Mouse (Mus musculus): ENCODE measurements around the gene Csmd2.
A peak's percentile ranks its signal among the peaks of the same experiment; 100 is the strongest.

The Csmd2 gene

DNA sequence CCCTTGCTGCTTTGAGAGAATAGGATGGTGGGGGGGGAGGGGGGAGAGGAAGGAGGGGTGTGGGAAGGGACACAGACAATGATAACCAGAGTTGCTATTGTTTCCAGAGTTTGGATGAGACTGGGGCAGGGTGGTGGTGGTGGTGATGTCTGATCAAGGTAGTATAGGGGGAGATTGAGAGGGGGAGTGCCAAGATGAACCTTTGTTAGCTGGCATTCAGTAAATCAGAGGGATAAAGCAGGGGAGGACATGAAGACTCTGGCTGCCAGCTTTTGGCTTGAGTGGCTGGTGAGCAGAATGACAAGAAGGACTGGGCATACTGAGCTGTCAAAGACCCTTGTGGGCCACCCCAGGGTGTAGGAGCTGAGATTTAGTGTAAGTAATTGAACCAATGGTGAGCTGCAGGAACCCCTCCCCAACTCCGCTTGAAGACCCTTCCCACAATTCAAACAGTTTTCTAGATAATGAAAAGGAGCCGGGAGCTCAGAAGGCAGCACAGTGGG lies 254.2 kb downstream of the Csmd2 start:
- no peak for DNase-seq (ENCODE audit: low read depth, low spot score)

DNA sequence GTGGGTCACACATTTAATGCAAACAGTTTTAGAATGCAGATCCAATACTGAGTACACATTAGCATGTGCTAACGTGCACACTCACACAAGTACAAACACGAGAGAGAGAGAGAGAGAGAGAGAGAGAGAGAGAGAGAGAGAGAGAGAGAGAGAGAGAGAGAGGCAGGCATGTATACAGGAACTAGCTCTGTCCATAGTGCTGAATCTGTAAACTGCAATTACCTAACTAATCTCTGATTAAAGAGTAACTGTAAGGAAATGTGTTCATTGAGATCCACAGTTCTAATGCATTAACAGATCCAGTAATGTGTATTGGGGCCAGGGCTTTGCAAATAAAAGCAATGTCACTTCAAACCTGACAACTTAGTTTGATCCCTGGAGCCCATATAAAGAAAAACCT lies 257.5 kb downstream of the Csmd2 start:
- DNase-seq (ENCODE audit: low read depth, low spot score): no peak

DNA sequence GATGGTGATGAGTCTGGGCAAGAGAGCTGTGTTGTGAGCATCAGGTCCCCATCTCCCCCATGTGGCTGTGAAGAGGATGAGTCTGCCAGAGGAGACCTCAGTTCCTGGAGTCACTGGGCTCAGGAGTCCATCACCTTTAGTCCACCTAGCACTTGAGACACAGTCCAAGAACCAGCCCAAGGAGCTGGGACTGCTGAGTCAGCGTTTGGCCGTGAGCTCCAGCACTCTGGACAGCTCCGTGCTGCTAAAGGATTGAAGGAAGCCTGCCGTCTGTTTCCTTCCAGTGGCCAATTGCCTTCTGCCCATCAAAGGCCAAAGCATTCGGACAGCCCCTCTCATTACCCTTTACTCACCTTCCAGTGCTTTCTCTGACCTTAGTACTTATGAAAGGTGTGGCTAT lies 261.0 kb downstream of the Csmd2 start:
- DNase-seq (ENCODE audit: low read depth, low spot score): peak; percentile 14

DNA sequence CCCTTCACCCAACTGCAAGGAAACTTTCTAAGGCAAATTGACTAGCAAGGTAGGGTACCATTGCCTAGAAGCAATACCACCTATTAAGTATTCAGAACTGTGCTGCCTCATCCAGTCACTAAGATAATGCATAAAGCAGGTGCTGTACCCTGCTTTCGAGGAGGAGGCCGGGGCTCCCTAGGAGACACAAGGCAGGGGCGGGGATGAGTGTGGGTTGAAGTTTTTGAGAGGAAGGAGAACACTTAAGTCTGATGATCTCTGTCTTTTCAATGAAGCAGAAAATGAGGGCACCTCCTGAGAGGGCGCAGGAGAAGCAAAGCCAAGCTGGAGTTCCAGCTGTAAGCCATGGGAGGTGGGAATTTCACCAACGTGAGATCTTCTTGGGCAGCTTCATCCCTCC lies 271.6 kb downstream of the Csmd2 start:
- no peak for DNase-seq (ENCODE audit: low read depth, low spot score)

DNA sequence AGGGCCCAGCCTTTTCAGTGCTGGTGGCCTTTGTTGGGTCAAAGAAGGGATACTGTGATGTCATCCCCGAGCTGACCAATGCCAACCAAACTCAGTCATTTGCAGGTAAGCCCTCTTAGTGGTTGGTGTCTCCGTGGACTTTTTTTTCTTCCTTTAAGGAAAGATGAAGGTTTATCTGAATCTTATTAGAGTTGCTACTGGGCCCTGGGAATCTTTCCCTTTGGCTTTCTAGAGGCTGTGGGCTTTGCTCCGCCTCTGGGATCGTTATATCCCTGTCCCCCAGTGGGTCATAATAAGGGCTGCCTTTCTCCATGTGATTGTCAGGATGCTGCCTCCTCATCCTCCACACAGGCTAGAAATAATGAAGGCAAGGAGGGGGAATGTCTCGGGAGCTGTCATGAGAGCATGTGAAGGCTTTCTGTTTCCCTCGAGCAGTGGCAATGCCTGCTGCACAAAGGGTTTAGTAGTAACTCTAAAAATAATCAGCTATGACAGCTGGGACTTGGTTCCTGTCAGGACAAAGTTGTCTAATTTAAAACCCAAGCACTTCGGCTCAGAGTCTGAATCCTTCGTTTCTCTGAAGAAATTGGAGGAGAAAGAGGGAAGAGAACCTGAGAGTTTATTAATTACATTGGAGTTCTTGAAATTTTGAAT lies 273.4 kb downstream of the Csmd2 start, which contains the start of gene Hmgb4:
TSS of gene Hmgb4 (minus strand) at position 51 of the 654 bp plus-strand sequence.
- DNase-seq (ENCODE audit: low read depth, low spot score): no peak

DNA sequence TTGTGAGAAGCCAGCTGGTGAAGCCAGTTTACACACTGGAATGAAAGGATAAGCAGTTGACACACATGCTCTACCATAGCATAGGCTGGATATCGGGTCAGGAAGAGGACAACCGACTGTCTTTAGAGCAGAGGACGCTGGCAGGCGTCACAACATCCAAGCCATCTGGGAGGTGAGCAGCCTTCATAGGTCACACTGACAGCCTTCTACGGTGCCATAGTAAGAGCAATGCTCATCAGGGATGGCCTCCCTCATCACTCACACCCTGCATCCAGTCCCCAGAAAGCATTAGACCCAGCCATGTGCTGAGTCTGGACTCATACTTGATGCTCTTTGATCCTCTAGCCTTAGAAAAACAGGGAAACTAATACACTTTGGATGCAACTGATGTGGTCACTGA lies 276.8 kb downstream of the Csmd2 start:
- DNase-seq (ENCODE audit: low read depth, low spot score): no peak

DNA sequence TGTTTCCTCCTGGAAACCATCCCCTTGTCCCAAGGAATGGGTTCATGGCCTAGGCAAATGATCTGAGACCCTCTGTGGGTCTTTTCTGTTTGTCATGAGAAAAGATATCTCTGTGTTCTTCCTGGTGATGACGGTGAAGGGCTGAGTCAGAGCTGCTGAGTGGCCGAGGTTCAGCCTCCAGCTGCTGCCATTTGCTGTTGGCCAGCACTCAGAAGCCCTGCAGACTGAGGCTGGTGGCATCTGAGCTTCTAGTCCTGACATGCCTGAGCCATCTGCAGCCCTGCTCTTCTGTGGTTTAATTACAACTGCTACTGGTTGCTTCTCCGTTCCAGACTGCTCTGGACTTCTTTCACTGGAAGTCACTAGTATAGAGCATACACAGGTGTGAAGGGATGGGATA lies 277.7 kb downstream of the Csmd2 start:
- no peak for DNase-seq (ENCODE audit: low read depth, low spot score)

DNA sequence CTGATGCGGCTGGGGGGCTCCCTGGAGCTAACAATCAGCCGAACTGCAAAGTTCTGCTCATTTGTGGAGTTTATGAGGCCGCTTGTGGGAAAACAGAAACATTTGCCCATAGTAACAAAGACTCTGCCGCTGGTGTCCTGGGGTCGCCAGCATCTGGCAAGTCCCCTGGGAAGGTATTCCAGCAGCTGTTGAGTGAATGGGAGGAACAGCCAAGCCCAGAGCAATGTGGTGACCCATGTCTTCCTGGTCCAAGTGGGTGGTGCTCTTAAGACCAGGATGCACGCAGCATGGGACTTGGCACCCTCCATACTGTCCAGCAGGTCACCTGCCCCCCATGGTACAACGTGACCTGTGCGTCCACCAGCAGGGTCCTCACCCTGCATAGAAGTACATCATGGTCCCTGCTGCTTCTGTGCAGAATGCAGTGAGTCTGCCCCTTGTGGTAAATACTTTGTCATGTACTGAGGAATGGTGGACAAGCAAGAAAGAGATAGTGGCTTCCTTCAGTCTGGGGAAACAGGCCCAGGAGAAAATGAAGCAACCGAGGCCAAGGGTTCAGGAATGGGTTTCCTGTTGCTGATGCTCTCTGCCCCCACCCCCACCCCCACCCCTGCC lies 281.7 kb downstream of the Csmd2 start:
- no peak for DNase-seq (ENCODE audit: low read depth, low spot score)

DNA sequence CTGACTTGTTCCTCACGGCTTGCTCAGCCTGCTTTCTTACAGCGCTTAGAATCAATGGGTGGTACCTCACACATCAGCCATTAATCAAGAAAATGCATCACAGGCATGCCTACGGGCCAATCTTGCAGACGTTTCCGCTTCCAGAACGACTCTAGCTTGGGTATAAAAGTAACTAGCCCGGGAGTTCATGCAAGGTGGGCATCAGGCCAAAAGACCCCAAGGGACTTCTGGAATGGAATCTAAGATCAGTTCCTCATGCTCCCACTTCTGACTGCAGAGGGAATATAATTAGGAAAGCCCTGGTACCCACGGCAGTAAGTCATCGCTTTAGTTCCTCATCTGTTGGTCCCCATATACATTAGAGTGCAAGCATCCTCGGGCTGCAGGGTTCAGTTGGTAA lies 282.5 kb downstream of the Csmd2 start:
- DNase-seq (ENCODE audit: low read depth, low spot score): no peak

DNA sequence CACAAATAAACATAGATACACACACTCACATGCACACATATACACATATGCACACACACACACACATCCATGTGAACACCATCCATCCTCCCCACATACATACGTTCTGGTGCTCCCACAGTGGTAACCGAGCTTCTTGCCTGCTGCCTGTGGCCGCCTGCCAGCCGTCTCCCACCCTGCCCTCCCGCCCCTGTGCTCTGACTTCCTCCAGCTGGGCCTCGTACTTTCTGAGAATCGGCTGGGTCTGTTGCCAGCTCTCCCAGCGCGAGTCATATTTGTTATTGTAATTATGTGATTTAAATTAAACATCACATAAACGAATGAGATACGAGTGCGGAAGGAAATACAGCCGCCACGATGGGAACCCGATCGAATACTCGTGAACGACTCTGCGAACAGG lies 283.3 kb downstream of the Csmd2 start:
- DNase-seq (ENCODE audit: low read depth, low spot score): no peak

DNA sequence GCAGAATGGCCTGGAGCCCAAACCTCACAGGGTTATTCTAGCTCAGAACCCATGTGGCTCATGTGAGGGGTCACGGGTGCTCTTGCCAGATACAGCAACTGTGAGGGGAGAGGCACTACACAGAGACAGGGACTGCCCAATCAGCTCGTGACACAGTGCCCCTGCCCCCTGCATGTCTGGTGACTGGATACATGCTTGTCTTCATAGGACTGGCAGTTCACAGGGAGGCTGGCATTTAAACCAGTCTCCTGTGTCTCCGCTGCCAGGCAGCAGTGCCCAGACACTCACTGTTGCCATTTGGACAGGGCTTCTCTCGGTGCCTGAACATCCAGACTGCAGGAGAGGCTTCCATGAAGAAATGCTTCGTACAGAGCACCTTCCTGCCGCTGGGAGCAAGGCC lies 284.8 kb downstream of the Csmd2 start:
- no peak for DNase-seq (ENCODE audit: low read depth, low spot score)

DNA sequence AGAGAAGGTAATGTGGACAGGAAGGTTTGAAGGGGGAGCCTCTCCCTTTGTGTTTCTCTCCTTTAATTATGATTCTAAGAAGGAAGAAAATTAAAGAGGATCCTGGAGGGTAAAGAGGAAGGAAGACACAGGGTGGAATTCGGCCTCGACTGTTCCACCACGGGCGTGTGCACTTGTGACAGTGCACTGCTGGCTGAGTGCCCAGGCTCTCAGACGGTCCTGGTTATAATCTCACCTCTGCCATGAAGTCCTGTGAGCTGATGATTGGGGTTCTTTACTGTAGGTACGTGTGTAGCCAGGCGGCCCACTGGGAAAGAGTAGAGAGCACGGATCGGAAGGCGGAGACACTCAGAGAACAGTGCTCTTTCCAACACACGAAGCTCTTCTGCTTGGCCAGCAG lies 285.5 kb downstream of the Csmd2 start:
- DNase-seq (ENCODE audit: low read depth, low spot score): no peak

DNA sequence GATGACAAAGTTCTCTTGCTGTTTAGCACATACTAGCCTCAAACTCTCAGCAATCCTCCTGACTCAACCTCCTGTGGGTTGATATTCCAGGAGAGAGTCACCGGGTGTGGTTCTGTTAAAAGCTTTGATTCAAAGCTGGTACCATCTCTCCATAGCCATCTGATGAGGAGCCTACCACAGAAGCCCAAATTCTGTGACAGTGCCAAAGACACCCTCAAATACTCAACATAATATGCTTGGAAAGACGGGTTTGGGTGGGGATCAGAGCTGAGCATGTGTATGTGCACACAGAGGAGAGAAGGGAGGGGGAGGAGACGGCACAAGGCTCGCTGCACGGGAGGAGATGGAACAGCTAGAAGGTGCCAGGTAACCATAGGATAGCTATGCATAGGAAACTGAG lies 287.5 kb downstream of the Csmd2 start:
- DNase-seq (ENCODE audit: low read depth, low spot score): no peak

DNA sequence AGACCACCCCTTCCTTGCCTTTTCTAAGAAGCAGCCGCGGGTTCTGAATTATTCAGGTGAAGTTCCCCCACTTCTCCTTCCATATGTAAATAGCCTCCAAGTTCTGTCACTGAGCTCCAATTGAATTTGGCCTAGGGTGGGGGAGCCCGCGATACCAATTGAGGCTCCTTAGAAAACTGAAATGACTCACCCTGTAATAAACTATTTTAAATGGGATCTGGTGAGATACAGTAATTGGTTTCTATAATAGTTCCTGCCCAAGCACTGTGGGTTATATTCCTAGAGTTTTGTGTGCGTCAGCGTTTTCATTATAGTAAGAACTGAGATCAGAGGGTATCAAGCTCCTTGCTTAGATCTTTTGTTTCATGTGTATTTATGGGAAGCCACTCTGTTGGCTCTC lies 287.9 kb downstream of the Csmd2 start:
- no peak for DNase-seq (ENCODE audit: low read depth, low spot score)

DNA sequence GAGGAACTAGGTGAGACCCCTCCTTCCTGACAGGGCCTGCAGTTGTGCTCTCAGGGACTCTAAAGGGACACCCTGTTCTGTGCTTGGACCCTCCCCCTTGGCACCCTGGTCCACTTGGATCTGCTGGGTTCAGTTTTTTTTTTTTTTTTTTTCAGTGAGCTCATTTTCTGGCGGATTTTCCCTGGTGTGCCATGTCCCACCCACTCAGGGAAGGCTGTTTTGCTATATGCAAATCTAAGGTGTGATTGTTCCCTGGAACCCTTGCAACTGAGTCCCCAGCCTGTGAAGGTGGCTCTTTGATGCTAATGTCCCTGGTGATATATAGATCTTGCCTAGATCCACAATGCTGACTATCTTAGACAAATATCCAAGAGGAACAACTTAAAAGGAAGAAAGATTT lies 297.4 kb downstream of the Csmd2 start:
- DNase-seq (ENCODE audit: low read depth, low spot score): no peak

DNA sequence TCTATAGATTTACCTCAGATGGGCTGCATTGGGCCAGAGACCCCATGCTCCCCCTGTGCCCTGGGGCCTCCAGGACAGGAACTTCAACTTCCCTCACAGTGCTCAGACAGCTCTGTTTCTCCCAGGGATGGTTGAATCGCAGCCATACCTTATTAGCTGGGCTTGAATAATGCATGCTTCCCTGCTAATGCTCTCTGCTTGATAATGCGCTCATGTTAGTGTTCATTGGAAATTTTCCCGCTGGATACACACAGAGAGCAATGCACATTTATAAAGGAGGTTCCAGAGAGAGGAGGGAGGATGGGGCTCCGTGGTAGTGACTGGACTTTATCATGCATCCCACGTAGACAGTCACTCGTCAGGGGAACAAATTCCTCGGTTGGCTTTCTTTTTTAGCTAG lies 300.4 kb downstream of the Csmd2 start:
- no peak for DNase-seq (ENCODE audit: low read depth, low spot score)

DNA sequence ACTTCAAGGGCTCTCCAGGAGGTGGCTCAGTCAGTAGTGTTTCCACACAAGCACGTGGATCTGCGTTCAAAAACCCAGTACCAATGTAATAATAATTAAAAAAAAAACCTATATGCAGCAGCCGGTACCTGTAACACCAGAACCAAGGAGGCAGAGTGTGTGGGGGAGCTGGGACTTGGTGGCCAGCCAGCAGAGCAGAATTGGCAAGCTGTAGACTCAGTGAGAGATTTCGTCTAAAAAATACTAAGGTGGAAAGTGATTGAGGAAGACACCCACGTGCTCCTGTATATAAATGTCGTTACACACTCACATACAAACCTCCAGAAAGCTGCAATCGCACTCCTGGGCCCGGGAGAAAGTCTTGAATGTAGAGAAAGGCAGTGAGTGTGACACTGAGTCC lies 316.4 kb downstream of the Csmd2 start:
- no peak for DNase-seq (ENCODE audit: low read depth, low spot score)

DNA sequence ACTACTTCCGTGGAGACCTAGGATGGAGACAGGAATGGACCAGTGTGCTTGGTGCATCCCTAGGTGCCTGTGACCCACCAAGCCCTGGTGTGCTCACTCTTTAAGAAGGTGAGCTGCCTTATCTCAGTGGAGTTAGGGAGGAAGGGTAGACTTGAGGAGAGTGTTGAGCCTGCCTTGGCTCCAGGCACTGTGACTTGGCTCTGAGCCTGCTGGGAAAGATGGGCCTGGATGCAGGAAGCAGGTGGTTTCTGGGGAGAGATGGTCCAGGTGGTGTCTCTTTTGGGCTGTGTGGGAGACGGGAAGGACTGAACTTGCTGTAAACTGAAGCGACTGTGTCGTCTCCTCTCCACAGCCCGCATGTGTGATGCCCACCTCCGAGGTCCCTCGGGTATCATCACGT lies 318.4 kb downstream of the Csmd2 start:
- no peak for DNase-seq (ENCODE audit: low read depth, low spot score)

DNA sequence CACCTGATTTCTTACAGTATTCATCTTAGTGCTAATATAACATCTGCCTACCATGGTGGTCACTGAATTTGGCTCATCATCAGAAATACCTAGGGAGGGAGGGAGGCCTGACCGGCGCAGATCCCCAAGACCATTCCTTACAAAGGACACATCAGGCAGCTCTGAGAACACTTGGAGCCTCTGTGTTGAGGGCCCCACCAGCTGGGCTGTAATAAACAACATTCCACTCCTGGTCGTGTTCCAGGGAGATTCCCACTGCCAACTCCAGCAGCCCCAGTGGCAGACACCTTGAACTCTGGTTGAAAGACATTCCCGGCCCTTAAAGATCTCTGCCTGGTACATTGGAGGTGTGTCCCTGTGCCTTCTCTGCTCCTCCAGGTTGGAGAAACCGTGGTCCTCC lies 327.7 kb downstream of the Csmd2 start:
- DNase-seq (ENCODE audit: low read depth, low spot score): no peak

DNA sequence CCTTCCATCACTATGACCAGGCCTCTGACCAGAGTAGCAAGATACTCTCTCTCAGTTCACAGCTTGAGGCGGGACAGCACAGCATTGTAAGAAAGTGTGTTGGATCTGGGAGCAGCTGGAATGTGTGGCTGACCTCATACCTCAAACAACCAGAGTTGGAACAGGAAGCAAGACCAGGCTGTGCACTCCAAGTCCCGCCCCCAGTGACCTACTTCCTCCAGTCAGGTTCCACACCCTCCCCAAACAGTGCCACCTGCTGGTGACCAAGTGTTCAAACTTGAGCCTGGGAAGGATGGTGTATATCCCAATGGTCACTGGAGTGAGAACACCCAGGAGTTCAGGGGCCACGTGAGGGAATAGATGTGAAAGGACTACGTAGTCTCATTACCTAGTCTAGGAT lies 330.3 kb downstream of the Csmd2 start:
- peak; percentile 45 for DNase-seq (ENCODE audit: low read depth, low spot score)

DNA sequence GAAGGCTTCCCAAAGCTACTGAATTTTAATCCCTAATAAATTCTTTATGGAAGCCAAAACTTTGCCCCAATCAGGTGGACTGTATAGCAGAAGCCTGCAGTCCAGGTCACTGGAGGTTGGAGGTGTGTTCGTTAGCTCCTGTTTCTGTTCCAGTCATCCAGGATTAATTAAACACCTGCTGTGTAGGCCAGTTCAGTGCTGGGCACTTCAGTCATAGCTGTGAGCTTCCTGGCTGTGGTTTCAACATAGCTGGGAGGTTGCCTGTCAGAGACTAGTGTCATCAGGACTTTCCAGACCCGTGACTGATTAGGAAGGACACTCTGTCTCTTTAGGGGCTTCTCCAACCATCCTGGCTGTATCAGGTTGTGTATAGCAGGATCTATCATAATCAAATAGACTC lies 337.9 kb downstream of the Csmd2 start:
- DNase-seq (ENCODE audit: low read depth, low spot score): no peak

DNA sequence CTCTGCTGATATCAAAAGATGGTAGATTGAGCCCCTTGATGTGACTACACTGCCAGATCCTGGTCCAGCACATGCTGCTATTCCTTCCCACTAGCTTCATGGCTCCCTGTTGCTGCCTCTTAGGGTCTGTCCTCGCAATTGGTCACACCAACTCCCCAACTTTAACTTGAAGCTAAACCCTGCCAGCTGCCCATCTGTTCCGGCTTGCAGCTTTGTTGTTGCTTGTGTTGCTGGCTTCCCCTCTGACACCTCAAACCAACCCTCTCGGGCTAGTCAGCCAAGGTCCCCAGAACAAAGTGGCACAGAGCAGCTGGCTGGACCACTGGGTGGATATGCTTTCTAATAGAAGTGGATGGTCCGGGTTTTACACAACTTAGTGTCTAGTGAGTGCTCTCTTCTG lies 339.1 kb downstream of the Csmd2 start:
- no peak for DNase-seq (ENCODE audit: low read depth, low spot score)

DNA sequence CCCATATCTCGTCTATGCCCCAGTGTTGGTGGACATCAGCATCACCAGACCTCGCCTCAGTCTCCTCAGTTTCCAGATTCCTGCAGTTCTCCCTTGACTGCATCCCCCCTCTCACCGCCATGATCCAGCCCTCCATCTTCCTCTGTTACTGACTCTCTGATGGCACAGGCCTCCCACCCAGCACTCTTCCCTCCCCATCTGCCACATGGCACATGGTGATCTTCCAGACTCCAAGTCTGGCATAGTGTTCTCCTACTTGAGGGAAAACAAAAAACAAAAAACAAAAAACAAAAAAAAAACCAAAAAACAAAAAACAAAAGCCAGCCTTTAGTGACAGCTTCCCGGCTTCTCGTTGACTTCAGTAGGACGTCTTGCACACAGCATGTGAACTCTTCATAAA lies 339.8 kb downstream of the Csmd2 start:
- no peak for DNase-seq (ENCODE audit: low read depth, low spot score)

DNA sequence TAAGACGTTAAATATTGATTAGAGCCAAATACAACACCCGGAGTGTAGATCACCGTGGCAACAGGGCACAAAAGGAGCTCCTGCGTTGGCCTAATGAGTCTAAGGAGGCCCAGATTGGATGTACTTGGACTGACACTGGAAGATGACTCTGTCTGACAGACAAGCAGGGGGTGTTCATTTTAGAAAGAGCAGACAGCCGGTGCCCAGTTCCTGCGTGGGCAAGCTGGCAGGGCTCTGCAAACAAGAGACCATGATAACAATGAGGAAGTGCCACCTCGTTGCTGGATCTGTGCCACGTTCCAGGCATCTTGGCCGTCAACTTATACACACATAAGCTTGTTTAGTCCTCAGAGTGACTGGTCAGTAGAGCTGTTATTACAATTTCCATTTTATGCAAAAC lies 342.9 kb downstream of the Csmd2 start:
- no peak for DNase-seq (ENCODE audit: low read depth, low spot score)
